Mouse (Mus musculus) Patski (cell line): Measurements from ENCODE around the gene Srprb. TPM values are rescaled to one million over a fixed set of nuclear protein-coding genes. Genes with fewer than 3 reads are reported as not detected.

ENCODE experiments used
- ATAC-seq: fragments of 100-300 bp; one replicate; pipeline ENCODE4 v1.8.0; 2021
- CTCF ChIA-PET: fragments of 350-600 bp; sonication (Branson Sonifier 250); formaldehyde crosslinking; loops from one replicate; lab custom pipeline; 2022; ENCODE audit warnings: inconsistent platforms; lab: Charles Lee
- POLR2A ChIA-PET: fragments of 350-600 bp; sonication (Branson Sonifier 250); formaldehyde crosslinking; loops from one replicate; lab custom pipeline; 2022; ENCODE audit warnings: antibody characterized with exemption, inconsistent platforms; lab: Charles Lee
- DNase-seq: peaks from one replicate; pipeline ENCODE4 v3.0.0-alpha.2; 2011; ENCODE audit warnings: low read depth, low spot score
- H3K27me3 ChIP-seq: fragments of 371-371 bp; one replicate; pipeline ENCODE4 v1.5.1; 2021
- CTCF ChIP-seq: fragments of 100-300 bp; IDR thresholded peaks from one replicate; pipeline ENCODE4 v1.5.1; 2021
- in situ Hi-C: fragments of 300-500 bp; cut with MboI; formaldehyde crosslinking; loops from 3 replicates; pipeline ENCODE4 v1.11.1; 2018; ENCODE audit warnings: low pct_unique_long_range_greater_than_20kb, mixed read lengths
- polyA plus RNA-seq: library from polyadenylated mRNA; unstranded; gene quantifications from one replicate; pipeline ENCODE4 v1.2.3, GENCODE M21; 2021

Gene Srprb
- polyA plus RNA-seq, result 43.0 TPM

DNA sequence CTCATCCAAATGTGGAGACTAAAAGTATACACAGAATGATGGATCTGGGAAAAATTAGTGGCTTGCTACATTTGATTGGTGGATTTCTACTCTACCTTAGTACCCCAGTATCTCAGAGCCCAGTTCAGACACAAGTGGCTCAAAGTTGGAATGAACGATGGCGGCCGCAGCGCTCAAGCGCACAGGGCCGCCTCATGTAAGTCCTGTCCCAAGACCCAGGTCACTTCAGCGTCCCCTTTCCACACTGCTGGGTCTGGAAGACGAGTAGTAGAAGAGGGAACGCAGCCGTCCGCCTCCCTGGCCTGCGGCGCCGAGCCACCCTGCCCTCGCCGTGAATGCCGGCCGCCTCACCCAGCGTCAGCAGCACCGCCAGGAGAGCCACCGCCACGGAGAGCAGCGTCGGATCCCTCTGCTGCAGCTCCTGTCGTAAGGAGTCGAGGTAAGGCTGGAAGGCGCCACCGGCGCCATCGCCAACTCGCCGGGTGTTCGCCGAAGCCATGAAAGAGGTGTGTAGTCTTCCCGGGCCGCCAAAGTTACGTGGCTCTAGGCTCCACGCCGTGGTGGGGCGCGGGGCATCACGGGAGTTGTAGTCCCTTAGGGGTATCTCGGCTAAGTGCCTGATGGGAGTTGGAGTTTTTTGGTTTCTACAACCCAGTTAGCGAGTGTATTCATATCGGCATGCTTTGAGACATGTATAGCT lies at the start of gene Srprb:
Srprb (minus strand) TSS at position 577 of the 700 bp plus-strand sequence.
- CTCF ChIA-PET, result no interaction called here

DNA sequence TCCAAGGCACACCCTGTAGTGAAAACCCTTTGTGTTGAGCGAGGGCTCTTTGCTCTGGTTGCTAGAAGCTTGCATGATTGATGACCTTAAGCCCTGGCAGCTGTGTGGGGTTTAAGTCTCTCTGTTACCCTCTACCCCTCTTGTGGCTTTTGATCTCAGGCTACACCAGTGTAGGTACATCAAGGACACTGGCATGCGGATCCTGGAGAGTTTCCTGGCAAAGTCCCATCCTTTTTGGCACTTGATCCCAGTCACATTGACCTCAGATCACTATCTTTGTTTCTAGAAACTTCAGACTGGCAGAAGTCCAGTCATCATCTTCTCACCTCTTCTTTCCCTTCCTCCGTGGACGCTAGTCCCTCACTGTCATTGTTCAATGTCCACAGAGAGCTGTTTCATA lies 46.7 kb upstream of the Srprb start:
- in situ Hi-C loops, result no loop called here
- TF ChIP-seq CTCF, result no peak
- ChIA-PET CTCF (no interaction called here), POLR2A (no interaction called here)
- ATAC-seq (no peak), DNase-seq (no peak)
- peaks cover 31% of the 10 kb centered on the region for H3K27me3 ChIP-seq

More for the DNA sequence above, at the start of gene Srprb:
- DNase-seq (no peak), ATAC-seq (peak; percentile 94)
- TF ChIP-seq CTCF, result no peak
- H3K27me3 ChIP-seq, result no peaks in the 10 kb centered on the region
- in situ Hi-C loops, result no loop called here
- POLR2A ChIA-PET, result interaction anchor here (0.5 to 1.2 kb wide), 2 partner anchors 89 to 285 kb away, joined by 3 read pairs; no protein-coding TSS in a partner anchor

DNA sequence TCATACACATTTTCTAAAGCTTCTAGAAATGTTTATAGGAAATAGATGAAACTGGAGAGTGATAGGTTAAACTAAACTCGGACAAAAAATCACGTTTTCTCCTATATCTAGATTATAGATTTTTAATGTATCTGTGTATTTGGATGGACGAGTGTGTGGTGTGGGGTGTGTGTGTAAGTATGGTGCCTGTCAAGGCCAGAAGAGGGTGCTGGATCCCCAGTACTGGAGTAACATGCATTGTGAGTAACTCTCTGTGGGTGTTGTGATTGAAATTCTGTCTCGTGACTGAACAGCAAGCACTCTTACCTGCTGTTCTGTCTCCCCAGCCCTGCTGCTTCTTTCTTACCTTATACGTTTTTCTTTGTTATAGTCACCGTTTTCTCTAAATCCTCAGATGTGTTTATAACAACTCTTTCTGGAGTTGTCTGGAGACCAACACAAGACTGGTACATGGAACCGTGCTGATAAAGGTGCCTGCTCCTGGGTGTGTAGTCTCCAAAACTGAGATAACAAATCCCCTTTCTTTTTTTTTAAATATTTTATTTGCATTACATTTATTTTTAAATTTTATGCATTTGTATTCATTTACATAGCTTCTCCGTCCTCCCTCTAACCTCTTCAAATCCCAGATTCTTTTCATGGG lies 44.7 kb upstream of the Srprb start:
- DNase-seq, result no peak
- TF ChIP-seq CTCF, result no peak
- ChIA-PET POLR2A (no interaction called here), CTCF (no interaction called here)
- in situ Hi-C loops, result no loop called here
- no peak for ATAC-seq
- H3K27me3 ChIP-seq, result peaks cover 35% of the 10 kb centered on the region

DNA sequence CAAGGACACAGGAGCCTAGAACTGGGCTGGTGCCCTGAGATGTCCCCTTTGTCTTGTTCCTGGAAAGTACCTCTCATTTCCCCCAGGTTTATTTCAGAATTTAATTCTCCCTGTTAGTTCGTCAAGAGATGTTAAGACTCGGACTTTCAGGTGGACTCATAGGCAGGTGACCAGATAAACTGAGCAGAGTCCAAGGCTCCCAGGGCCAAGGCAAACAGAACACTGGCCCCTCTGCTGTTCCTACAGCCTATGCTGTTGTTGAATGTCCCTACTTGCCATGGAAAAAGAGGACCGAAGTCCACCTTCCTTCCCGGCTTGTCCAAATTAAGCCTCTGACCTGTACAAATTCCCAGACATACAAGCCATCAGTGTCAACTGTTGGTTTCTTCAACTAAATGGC lies 41.7 kb upstream of the Srprb start:
- H3K27me3 ChIP-seq, result peaks cover 35% of the 10 kb centered on the region
- in situ Hi-C loops, result no loop called here
- TF ChIP-seq CTCF, result no peak
- DNase-seq (no peak), ATAC-seq (no peak)
- POLR2A ChIA-PET, result no interaction called here
- CTCF ChIA-PET, result no interaction called here

DNA sequence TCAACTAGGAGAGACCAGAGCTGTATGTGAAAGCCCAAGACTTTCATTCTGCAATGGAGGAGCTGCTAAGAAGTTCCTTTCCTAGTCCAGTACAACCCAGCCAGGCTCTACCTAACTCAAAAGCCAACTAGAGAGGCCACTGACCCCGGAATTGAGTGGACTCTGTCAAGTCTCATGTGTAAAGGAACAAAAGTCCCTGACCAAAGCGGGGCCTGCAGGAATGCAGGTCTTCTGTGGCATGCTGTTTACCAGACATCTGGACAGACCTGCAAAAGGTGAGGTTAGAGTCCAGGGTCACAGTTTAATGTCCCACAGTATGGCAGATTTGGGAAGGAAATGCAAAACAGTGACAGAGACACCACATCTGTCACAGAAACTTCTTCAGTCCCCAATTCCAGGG lies 39.3 kb upstream of the Srprb start:
- in situ Hi-C loops, result no loop called here
- peaks cover 40% of the 10 kb centered on the region for H3K27me3 ChIP-seq
- DNase-seq (no peak), ATAC-seq (no peak)
- ChIA-PET CTCF (interaction anchor here (1.4 kb wide), 1 partner anchor 10 kb away, joined by 3 read pairs; no protein-coding TSS in a partner anchor), POLR2A (no interaction called here)
- no peak for TF ChIP-seq CTCF

DNA sequence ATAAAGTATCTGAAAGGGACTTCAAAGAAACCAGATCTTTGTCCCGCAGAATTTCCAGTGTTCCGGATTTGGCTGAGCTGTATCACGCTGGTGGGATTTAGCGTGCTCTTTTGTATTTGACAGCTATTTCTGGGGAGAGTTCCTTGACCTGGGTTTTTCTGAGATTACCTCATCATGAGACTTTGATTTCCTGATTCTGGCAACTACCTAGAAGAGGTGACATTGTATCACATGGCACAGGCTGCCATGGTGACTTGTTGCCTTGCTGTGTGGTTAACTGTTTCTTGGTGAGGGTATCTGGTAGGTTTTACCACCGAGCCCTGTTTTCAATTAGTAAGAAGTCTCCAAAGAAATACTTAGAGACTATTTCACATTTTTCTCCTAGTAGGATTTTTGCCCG lies 37.5 kb upstream of the Srprb start:
- DNase-seq (no peak), ATAC-seq (no peak)
- CTCF ChIA-PET, result no interaction called here
- POLR2A ChIA-PET, result interaction anchor here (0.6 kb wide), 1 partner anchor 29 kb away, joined by 3 read pairs; no protein-coding TSS in a partner anchor
- no peak for TF ChIP-seq CTCF
- in situ Hi-C loops, result no loop called here
- peaks cover 38% of the 10 kb centered on the region for H3K27me3 ChIP-seq

DNA sequence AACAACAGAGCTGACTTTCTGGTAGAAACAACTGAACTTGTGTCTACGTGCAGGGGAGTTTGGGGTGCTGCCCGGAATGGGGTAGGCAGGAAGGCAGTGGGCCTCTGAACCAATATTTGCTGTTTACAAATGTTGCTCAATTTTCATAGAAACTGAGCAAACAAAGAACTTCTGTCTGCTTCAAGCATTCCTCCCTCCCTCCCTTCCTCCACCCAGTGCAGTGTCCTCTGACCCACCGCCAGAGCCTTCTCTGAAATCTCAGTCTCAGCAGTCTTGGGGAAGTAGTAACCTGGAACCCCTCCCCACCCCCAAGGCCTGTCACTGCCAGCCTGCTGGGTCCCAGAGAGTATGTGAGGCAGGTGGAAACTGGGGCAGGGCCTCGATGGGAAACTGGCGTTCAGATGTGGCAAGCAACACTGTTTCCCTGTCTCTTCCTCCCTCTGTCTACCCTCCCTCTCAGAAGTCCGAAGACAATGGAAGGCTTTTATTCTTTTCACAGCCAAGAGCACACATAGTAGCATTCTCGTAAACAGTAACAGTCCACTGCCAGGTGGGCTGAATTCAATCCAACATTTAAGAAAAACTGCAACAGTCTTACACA lies 32.7 kb upstream of the Srprb start:
- in situ Hi-C loops, result no loop called here
- ATAC-seq, result no peak
- peaks cover 19% of the 10 kb centered on the region for H3K27me3 ChIP-seq
- ChIA-PET CTCF (interaction anchor here (0.7 kb wide), 1 partner anchor 81 kb away, joined by 3 read pairs; no protein-coding TSS in a partner anchor), POLR2A (no interaction called here)
- no peak for TF ChIP-seq CTCF
- DNase-seq, result no peak

DNA sequence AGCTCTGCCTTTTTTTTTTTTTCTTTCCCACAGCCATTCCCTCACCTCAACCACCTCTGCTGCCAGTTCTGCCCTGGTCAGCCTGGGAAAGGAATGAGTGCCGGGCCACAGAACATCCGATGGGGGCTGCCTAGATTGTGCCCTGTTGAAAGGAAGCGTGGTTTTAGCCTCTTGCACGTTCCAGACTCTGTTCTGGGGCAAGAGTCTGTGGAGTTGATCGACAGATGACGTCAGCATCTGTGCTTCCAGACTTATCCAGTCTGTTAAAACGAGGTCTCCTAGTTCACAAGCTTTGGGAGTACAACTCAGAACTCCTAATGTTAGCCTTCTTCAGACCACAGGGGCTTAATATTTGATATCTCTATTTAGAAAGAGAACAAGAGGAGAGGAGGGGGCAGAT lies 32.1 kb upstream of the Srprb start:
- CTCF ChIA-PET, result no interaction called here
- in situ Hi-C loops, result no loop called here
- POLR2A ChIA-PET, result no interaction called here
- DNase-seq (no peak), ATAC-seq (no peak)
- TF ChIP-seq CTCF, result no peak
- H3K27me3 ChIP-seq, result peaks cover 13% of the 10 kb centered on the region

DNA sequence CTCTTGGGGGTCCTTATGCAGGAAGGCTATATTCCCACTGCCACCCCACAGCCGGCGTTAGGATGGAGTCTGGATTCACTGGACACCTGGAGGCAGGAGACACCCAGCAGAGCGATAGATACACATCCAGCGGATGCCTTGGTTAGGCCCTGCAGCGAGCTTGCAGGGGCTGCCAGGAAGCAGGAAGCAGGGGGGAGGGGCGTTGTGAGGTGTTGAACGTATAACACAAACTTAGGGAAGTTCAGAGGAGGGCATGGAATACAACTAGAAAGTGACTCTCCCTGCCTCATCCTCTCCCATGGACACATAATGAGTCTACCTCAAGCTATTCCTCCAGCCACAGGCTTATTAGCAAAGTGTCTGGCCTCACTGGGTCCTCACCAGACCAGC lies 31.1 kb upstream of the Srprb start:
- DNase-seq, result no peak
- peaks cover 14% of the 10 kb centered on the region for H3K27me3 ChIP-seq
- ChIA-PET CTCF (no interaction called here), POLR2A (no interaction called here)
- in situ Hi-C loops, result no loop called here
- ATAC-seq, result no peak
- no peak for TF ChIP-seq CTCF

DNA sequence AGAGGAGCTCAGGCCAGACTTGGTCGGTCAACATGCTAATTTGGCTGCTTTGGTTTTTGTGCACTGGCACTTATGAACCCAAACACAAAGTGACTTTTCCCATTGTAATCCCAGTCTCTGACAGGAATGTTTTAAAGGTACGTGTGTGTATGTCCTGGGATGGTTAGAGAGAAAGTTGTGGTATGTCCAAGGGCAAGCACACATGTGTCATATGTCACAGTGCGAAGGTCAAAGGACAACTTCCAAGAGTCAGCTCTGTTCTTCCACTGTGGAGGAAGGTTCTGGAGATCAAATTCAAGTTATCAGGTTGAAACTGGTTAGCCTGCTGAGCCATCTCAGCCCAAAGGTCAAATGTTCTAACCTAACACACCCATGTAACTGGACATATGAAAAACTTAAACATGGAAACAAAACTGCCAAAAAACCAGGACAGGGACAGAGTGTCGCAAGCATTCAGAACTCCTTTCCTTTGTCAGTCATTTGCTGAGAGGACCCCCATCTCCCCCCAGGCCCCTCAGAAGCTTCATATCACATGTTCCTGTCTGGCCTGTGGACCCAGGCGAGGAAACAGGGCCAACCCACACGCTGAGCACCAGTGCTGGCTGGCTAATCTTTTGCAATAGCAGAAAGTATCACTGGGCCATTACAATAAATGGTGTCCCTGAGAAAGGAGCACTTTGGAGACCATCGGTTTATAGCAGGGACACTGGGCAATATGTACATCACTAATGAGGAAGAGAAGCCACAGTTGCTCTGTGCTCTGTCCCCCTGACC lies 30.5 kb upstream of the Srprb start:
- TF ChIP-seq CTCF, result no peak
- DNase-seq, result no peak
- no peak for ATAC-seq
- peaks cover 16% of the 10 kb centered on the region for H3K27me3 ChIP-seq
- ChIA-PET CTCF (no interaction called here), POLR2A (no interaction called here)
- in situ Hi-C loops, result no loop called here
